Mouse (Mus musculus) right cerebral cortex, postnatal 4 days (tissue): ENCODE measurements at regions not wholly inside any gene's neighbourhood (a gene's known extent, or its start where the extent isn't known, plus 50 kb on each side); places are given as distances from the start of the nearest gene placed in this dataset.

Source experiments
- DNase-seq: peaks from one replicate; pipeline ENCODE4 v3.0.0-alpha.2; 2022

- DNase-seq, result peak; percentile 17
Measured at GRCm38 (mm10) chr2:45227276-45227944, 110.2 kb upstream of the Zeb2 start.

DNA sequence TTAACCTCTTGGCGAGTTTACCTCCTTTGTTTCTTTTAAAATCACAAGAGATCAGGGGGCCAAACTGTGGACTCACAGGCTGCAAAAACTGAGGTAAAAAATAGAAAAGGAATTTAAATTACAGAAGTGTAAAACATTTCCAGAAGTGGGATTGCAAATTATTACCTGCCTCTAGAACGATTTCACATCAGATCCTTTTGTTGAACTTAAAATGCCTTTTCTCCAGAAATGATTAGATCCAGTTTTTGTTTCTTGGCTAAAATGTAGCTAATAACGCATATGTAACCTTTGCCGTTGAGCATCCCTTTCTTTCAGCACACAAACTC lies 108.8 kb upstream of the Zeb2 start:
- DNase-seq, result no peak

- DNase-seq, result no peak
Measured at GRCm38 (mm10) chr2:45225364-45226044, 108.3 kb upstream of the Zeb2 start.

DNA sequence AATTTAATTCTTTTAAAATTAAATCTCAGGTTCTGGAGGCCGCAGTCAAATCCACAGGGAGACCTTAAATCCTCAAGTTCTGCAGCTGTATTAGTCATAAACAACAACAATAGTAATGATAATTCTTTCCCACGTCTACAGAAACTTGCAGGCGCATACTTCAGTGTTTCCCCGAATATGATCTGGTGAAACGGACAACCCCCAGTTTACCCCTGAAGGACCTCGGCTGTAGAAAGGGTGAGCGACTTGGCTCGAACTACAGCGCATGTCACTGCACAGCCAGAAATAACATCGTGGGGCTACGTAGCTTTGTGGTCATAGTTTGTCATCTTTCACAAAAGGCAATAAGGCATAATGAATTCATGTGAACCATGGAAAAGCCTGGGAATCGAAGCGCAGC lies 105.0 kb upstream of the Zeb2 start:
- no peak for DNase-seq

DNA sequence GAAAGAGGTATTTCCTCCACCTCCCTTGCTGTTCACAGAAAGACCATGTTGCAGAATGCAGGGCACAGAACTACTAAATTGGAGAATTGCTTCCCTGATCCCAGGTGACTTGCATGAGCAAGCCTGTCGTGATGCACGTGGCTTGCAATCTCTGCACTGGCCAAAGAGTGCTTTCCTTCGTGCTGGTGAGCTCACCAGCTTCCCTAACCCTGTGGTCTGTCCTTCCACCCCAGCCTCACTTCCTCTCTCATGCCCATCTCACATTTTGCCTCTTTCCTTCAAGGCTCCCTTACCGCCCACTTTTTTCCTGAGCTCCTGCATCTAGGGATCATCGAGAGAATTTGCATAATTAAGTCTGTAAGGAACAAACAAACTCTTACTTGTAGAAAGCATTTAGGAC lies 102.7 kb upstream of the Zeb2 start:
- DNase-seq, result no peak

DNA sequence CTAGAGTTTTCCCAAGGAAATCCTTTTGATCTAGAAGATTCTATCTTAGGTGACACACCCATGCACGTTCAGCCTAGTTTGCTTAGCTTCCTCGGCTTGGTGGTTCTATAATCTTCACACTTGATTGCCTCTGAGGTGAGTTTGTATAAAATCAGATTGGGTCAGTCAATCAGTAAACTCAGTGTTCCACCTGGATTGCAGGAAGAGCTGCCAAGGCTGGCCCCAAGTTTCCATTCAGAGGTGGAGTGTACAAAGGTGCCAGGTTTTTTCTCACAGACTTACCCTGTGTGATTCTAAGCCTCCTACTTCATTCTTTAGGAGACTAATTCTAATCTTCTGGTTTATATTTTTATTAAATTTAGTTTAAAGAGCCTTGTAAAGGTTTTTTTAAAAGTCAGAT lies 95.6 kb upstream of the Zeb2 start:
- DNase-seq, result no peak

DNA sequence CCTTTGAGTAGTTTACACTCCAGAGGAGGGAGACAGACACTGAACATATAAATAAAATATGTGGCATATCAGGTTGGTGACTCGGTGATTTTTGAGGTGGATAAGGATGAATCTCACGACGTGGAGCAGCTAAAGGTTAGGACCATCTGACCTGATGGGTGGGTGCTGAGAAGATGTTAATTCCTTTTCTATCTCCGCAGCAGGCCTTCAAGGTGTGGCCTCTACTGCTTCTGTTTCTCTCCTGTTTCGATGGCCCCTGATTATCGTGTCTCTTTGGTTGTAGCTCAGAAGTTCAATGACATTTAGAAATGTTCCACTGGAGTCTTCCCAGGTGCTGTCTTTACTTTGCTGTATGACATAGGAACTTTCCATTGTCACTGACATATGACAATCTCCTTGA lies 91.3 kb upstream of the Zeb2 start:
- no peak for DNase-seq

DNA sequence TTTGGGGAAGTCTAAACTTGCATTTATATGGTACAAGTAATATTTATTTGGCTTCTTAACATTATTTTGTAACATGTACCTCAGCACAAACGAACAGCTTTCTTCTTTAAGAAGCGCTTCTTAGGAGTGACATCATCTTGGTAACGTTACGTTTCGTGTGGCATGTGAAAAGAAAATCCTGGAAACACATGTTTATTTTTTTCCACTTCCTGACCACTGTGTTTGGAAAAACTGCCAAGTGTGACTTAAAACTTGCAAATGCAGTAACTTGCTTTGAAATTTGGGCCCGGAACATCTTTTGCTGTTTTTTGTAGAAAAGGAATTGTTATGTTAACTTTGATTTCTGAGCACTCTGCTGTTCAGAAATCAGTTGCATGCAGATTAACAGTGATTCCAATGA lies 88.6 kb upstream of the Zeb2 start:
- DNase-seq, result no peak

- DNase-seq, result no peak
Measured at GRCm38 (mm10) chr2:45205211-45205610, 88.0 kb upstream of the Zeb2 start.

DNA sequence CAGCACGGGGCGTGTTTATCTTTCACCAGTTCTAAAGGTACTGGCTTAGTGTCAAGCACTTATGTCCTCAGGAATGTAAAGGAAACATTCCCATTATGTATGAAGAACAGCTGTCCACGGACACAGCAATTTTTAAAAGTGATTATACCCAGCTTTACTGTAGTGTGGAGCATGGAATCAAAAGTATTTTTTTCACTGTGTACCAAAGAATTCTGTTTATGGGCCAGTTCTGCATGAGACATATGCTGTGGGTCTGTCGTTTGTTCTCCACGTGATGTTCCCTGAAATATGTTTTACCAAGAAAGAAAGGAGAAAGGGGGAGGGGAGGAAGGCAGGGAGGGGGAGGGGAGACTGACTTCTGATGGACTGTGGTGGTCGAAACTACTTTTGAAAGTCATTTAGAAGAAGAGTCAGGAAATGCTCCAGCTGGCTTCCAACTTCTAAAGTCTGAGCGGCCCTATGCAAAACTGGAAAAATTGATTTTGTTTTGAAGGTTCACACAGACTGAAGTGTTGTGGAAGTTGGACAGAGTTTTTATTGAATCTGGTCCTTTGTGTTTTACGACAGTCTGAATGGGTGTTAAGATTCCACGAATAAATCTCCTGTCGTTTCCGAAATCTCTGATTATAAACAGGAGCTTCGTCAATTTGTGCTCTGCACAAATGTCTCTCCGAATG lies 80.9 kb upstream of the Zeb2 start:
- no peak for DNase-seq

- no peak for DNase-seq
Measured at GRCm38 (mm10) chr2:45197342-45197741, 80.1 kb upstream of the Zeb2 start.

DNA sequence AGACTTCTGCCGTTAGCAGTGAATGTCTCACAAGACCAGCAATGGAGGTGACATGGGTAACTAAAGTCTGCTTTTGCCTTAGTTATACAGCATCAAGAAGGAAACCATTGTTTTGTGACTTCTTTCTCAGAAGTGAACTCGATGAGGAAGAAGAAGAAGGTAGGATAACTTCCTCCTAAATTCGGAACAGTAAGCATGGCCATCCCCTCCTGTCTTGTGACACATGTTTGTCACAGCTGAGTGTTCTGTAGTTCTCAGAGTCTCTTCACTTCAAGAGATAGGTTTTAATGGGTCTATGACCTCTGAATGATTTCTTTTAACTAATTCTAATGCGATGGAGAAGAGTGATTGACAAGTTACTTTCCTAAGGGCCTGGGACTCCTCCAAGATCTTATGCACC lies 79.3 kb upstream of the Zeb2 start:
- DNase-seq, result no peak

GRCm38 (mm10) chr2:45194335-45194734 lies 77.1 kb upstream of the Zeb2 start:
- no peak for DNase-seq

DNA sequence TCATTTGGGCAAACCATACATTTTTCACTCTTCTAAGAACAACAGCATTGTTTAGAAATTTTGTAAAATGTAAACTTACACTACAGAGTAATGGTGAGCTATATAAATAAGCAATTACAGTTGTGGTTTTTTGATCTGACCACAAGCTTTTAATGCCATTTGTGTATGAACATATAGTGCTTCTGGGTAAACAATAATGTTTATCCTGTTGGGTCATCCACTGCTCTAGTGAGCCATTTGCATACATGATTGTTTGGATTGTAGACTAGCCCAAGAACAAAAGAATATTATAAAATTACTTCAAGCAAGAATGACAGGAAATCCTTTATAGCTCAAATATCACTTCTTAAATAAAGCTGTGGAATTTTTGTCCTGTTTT lies 68.4 kb upstream of the Zeb2 start:
- no peak for DNase-seq

GRCm38 (mm10) chr2:45184704-45185620 lies 67.8 kb upstream of the Zeb2 start:
- DNase-seq, result no peak

DNA sequence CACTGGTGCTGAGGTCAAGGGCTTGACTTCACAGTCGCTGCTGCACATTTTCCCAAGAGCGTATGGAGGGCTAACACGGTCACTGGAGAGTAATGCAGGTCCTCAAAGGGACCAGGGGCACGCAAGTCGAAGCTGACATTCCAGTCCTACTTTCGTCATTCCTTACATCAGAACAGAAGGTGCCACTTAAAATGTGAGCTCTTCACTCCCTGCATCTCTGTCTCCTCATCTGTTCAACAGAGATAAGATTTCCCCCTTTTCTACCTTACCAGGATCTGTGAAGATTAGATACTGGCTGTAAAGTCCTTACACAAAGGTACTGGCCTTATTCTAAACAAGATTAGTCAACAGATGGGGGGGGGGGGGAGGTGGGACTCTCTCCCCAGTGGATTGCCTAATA lies 67.0 kb upstream of the Zeb2 start:
- DNase-seq, result no peak

GRCm38 (mm10) chr2:45182876-45183275 lies 65.7 kb upstream of the Zeb2 start:
- no peak for DNase-seq

- peak; percentile 30 for DNase-seq
Measured at GRCm38 (mm10) chr2:45181552-45181951, 64.4 kb upstream of the Zeb2 start.

GRCm38 (mm10) chr2:45178849-45179453 lies 61.8 kb upstream of the Zeb2 start:
- DNase-seq, result no peak

- DNase-seq, result no peak
Measured at GRCm38 (mm10) chr2:45172382-45172781, 55.2 kb upstream of the Zeb2 start.

DNA sequence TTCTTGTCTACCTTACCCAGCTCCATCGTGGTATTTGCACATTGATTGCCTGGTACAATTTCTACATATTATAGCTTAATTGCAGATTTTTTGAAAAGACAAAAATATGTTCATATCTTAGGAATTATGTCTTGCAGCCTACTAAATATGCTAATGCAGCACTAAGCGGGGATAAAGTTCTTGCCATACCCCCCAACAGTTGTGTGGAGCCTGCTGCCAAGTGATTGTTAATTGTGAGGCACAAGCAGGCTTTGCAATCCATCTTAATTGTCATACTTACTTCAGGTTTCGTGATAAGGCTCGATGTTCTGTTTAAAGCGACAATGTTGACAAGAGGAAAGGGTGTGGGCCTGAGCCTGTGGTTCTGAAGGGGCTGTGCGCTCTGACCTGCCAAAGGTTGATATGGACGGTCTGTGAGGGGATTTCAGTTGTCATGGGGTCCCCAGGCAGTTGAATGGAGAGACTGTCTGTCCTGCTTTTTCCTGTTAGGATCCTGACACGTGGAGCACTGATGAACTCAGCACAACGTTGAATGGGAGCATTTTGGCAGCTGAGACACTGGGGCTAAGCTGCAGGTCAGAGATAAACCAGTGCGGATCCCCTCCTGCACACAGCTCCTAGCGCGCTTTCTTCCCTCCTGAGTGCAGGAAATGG lies 54.5 kb upstream of the Zeb2 start:
- DNase-seq, result no peak

DNA sequence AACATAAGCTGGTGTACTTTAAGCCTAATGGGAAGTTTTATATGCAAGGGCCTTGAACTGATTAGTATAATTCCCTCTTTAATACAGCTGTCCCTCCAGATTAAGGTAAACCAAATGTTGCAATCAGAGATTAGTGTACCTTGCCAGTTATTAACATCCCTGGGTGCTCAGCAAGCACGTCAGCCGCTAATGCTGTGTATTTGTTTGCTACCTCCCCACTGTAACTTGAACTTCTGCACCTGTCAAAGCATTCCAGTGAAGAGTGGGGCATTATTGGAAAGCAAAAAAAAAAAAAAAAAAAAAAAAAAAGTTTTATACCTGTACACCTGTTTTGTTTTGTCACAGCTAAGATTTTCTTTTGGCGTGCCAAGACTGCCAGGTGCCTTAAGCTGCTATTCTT lies 53.1 kb upstream of the Zeb2 start:
- DNase-seq, result no peak
